Mouse (Mus musculus) limb, embryonic 11.5 days (tissue): Measurements from ENCODE around the gene Ms4a14. TPM values are rescaled to one million over a fixed set of nuclear protein-coding genes. Genes with fewer than 3 reads are reported as not detected.
"Not testable (repeated sequence)": the region's sequence is repeated elsewhere in the genome, so short reads cannot be mapped to it uniquely, and the experiment has no call there.

Source experiments
- ATAC-seq: fragments of 200-750 bp; cut with Nextera tagmentation; 2 replicates; pipeline ENCODE4 v1.8.0; 2017; ENCODE audit warnings: low read depth; ENCODE audit not compliant: insufficient number of reproducible peaks, low FRiP score, low TSS enrichment
- DNase-seq: peaks from one replicate; pipeline ENCODE4 v3.0.0-alpha.2; 2015; ENCODE audit warnings: low spot score
- H3K27ac ChIP-seq: fragments of 300-500 bp; sonication (generic); replicated peaks from 2 replicates; pipeline ENCODE4 v1.5.1; 2014; ENCODE audit warnings: low read depth, mild to moderate bottlenecking, low read length
- H3K27me3 ChIP-seq: fragments of 300-500 bp; sonication (generic); 2 replicates; pipeline ENCODE4 v1.6.1; 2014; ENCODE audit warnings: mild to moderate bottlenecking, low read length, mixed read lengths; ENCODE audit not compliant: control insufficient read depth, insufficient read depth
- H3K36me3 ChIP-seq: fragments of 300-500 bp; sonication (generic); 2 replicates; pipeline ENCODE4 v1.6.1; 2014; ENCODE audit warnings: mild to moderate bottlenecking, low read length, moderate library complexity, mixed read lengths; ENCODE audit not compliant: control insufficient read depth, insufficient read depth
- H3K4me1 ChIP-seq: fragments of 300-500 bp; sonication (generic); 2 replicates; pipeline ENCODE4 v1.6.1; 2014; ENCODE audit warnings: low read length, mixed read lengths; ENCODE audit not compliant: control insufficient read depth, insufficient read depth
- H3K4me2 ChIP-seq: fragments of 300-500 bp; sonication (generic); 2 replicates; pipeline ENCODE4 v1.6.1; 2014; ENCODE audit warnings: low read depth, mild to moderate bottlenecking, moderate library complexity; ENCODE audit not compliant: severe bottlenecking
- H3K4me3 ChIP-seq: fragments of 300-500 bp; sonication (generic); 2 replicates; pipeline ENCODE4 v1.5.1; 2014; ENCODE audit warnings: low read depth, low read length
- H3K9ac ChIP-seq: fragments of 300-500 bp; sonication (generic); 2 replicates; pipeline ENCODE4 v1.6.1; 2014; ENCODE audit warnings: mild to moderate bottlenecking, low read length
- H3K9me3 ChIP-seq: fragments of 300-500 bp; sonication (generic); 2 replicates; pipeline ENCODE4 v1.6.1; 2016; ENCODE audit warnings: low read length; ENCODE audit not compliant: control insufficient read depth
- WGBS: fragments of 180-500 bp; shearing (Covaris S2); extraction: QIAGEN DNeasy Blood & Tissue Kit; methylation state at CpG from one replicate; pipeline ENCODE4 v1.1.7; 2014; 5-methylcytosine and 5-hydroxymethylcytosine counted together
- polyA plus RNA-seq: library from polyadenylated mRNA; unstranded; fragments of >200 nt; fragmentation: Nextera tagmentation; extraction: Ambion mirVana; gene quantifications from 2 replicates; pipeline ENCODE4 v1.2.1, GENCODE M21; 2014

The Ms4a14 gene
- polyA plus RNA-seq, 1 experiment from 2014 or later: 0.04 TPM

GRCm38 (mm10) chr19:11321123-11321522, 6.9 kb upstream of the Ms4a14 start:
- 88% methylated on average over 1 of the region's 1 CpGs for WGBS
- Histone ChIP-seq H3K9me3 (no peaks in the 10 kb centered on the region), H3K4me1 (no peaks in the 10 kb centered on the region), H3K27ac (no peak overlapping the region), H3K9ac (no peak overlapping the region), H3K36me3 (no peaks in the 10 kb centered on the region), H3K4me3 (no peak overlapping the region), H3K4me2 (no peak overlapping the region), H3K27me3 (no peaks in the 10 kb centered on the region)
- DNase-seq (no peak), ATAC-seq (no peak)

GRCm38 (mm10) chr19:11316786-11317185, 2.5 kb upstream of the Ms4a14 start:
- no peak overlapping the region for H3K4me3 ChIP-seq
- ATAC-seq: no peak
- no peaks in the 10 kb centered on the region for H3K36me3 ChIP-seq
- WGBS: 86% methylated on average over 4 of the region's 4 CpGs
- no peak for DNase-seq
- H3K4me1 ChIP-seq: no peaks in the 10 kb centered on the region
- H3K27ac ChIP-seq: no peak overlapping the region
- H3K9ac ChIP-seq: no peak overlapping the region
- no peaks in the 10 kb centered on the region for H3K27me3 ChIP-seq
- H3K9me3 ChIP-seq: no peaks in the 10 kb centered on the region
- H3K4me2 ChIP-seq: no peak overlapping the region

GRCm38 (mm10) chr19:11308888-11309287, 5.4 kb downstream of the Ms4a14 start:
- H3K9ac ChIP-seq: no peak overlapping the region
- DNase-seq (no peak), ATAC-seq (no peak)
- H3K36me3 ChIP-seq: no peaks in the 10 kb centered on the region
- H3K4me1 ChIP-seq: no peaks in the 10 kb centered on the region
- no peak overlapping the region for H3K4me3 ChIP-seq
- H3K4me2 ChIP-seq: no peak overlapping the region
- H3K27ac ChIP-seq: no peak overlapping the region
- no peaks in the 10 kb centered on the region for H3K9me3 ChIP-seq
- H3K27me3 ChIP-seq: no peaks in the 10 kb centered on the region

GRCm38 (mm10) chr19:11299529-11299928, 14.7 kb downstream of the Ms4a14 start:
- H3K4me3 ChIP-seq, ATAC-seq, H3K27ac ChIP-seq, H3K4me1 ChIP-seq, H3K4me2 ChIP-seq, H3K9me3 ChIP-seq, H3K36me3 ChIP-seq, H3K9ac ChIP-seq, DNase-seq, H3K27me3 ChIP-seq: not testable (repeated sequence)
- WGBS: 65% methylated on average over 4 of the region's 4 CpGs

GRCm38 (mm10) chr19:11298939-11299338, 15.3 kb downstream of the Ms4a14 start:
- Histone ChIP-seq H3K4me3 (no peak overlapping the region), H3K4me2 (no peak overlapping the region), H3K9ac (no peak overlapping the region), H3K36me3 (no peaks in the 10 kb centered on the region), H3K9me3 (no peaks in the 10 kb centered on the region), H3K27ac (no peak overlapping the region), H3K4me1 (no peaks in the 10 kb centered on the region), H3K27me3 (no peaks in the 10 kb centered on the region)
- ATAC-seq (no peak), DNase-seq (no peak)
- WGBS: 70% methylated on average over 2 of the region's 2 CpGs

- WGBS: 8% methylated on average over 3 of the region's 3 CpGs
- not testable (repeated sequence) for H3K27ac ChIP-seq, H3K4me3 ChIP-seq, H3K9me3 ChIP-seq, DNase-seq, H3K4me2 ChIP-seq, H3K9ac ChIP-seq, H3K27me3 ChIP-seq, H3K4me1 ChIP-seq, ATAC-seq, H3K36me3 ChIP-seq
These were observed 20.6 kb downstream of the Ms4a14 start for GRCm38 (mm10) chr19:11293616-11294015.

GRCm38 (mm10) chr19:11292990-11293389, 21.3 kb downstream of the Ms4a14 start:
- H3K27ac ChIP-seq: no peak overlapping the region
- DNase-seq: peak; percentile 43
- H3K36me3 ChIP-seq: no peaks in the 10 kb centered on the region
- H3K9ac ChIP-seq: 0 out of 2 replicates have a peak overlapping the region, but pooled peaks have one; percentile 23
- ATAC-seq: no peak
- H3K4me3 ChIP-seq: peak overlapping the region; percentile 21
- H3K4me2 ChIP-seq: peak overlapping the region; percentile 43
- H3K4me1 ChIP-seq: no peaks in the 10 kb centered on the region
- H3K27me3 ChIP-seq: no peaks in the 10 kb centered on the region
- H3K9me3 ChIP-seq: no peaks in the 10 kb centered on the region
- 14% methylated on average over 12 of the region's 12 CpGs for WGBS

- 88% methylated on average over 2 of the region's 2 CpGs for WGBS
- no peak within 1 kb of the TSS for H3K27ac ChIP-seq
- no peaks in the 10 kb centered on the region for H3K4me1 ChIP-seq
- no peak within 1 kb of the TSS for H3K9ac ChIP-seq
- ATAC-seq: no peak
- H3K4me3 ChIP-seq: no peak within 1 kb of the TSS
- H3K9me3 ChIP-seq: no peaks in the 10 kb centered on the region
- no peaks in the 10 kb centered on the region for H3K36me3 ChIP-seq
- DNase-seq: no peak
- H3K27me3 ChIP-seq: no peaks in the 10 kb centered on the region
- H3K4me2 ChIP-seq: no peak within 1 kb of the TSS
These were observed 30.5 kb downstream of the Ms4a14 start, which contains the start of gene Ms4a5 for GRCm38 (mm10) chr19:11283773-11284172. TSS of gene Ms4a5 (minus strand) at chr19:11283873.

- Histone ChIP-seq H3K9me3 (no peaks in the 10 kb centered on the region), H3K4me1 (no peaks in the 10 kb centered on the region), H3K27ac (no peak overlapping the region), H3K4me2 (no peak overlapping the region), H3K36me3 (no peaks in the 10 kb centered on the region), H3K27me3 (no peaks in the 10 kb centered on the region), H3K4me3 (no peak overlapping the region), H3K9ac (no peak overlapping the region)
- 86% methylated on average over 3 of the region's 3 CpGs for WGBS
- no peak for ATAC-seq
- no peak for DNase-seq
These were observed 34.0 kb downstream of the Ms4a14 start for GRCm38 (mm10) chr19:11280223-11280622.
